Mouse (Mus musculus) heart, postnatal 4 days (tissue): ENCODE results near the gene Gad1. TPM values are rescaled to one million over a fixed set of nuclear protein-coding genes. Genes with fewer than 3 reads are reported as not detected.

ENCODE experiments used
- DNase-seq: peaks from one replicate; pipeline ENCODE4 v3.0.0; 2021
- total RNA-seq, 2 experiments: library from RNA; stranded (reverse); gene quantifications; 2 replicates each; pipeline ENCODE4 v1.2.3; 2021

Gad1 gene
- under 1 TPM; 0.07 to 0.19 TPM for total RNA-seq

DNA sequence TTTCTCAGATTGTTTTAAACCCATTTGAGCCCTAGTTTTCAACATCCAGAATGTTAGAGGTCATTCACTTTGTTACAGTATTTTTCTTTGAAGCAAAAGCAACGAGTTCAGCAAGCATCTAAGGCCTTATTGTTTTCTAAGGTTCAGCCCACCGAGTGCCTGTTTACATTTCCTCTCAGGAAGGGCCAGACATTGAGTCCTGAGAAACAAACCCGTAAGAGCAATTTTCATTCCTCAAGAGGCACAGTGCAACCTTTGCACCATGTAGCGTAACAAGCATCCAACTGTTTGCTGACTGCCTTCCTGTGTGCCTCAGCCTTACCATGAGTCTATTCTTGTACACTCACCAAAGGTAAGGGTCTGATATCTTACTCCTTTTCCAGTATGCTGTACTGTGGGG is at the start of gene Gad1:
Gene Gad1, plus strand, starts transcription at position 301 of the 400 bp plus-strand sequence.
- DNase-seq: no peak

DNA sequence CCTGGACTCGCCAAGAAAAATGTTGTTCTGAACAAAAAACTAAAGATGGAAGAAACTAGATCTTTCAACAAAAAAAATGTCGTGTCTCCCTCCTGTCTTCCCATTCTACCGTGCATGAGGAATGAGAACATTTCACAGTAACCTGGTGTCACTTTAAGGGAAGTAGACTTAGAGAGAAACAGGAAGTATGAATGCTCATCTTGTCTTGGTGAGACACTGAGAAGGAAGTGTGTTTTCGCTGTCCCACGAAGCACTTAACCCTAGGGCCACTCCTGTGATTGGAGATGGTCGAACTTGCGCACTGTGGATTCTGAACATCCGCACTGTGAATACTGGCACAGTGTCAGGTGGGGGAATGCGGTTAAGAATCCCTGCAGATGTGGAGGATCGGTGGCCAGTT is 49.4 kb upstream of the Gad1 start:
- DNase-seq: no peak

DNA sequence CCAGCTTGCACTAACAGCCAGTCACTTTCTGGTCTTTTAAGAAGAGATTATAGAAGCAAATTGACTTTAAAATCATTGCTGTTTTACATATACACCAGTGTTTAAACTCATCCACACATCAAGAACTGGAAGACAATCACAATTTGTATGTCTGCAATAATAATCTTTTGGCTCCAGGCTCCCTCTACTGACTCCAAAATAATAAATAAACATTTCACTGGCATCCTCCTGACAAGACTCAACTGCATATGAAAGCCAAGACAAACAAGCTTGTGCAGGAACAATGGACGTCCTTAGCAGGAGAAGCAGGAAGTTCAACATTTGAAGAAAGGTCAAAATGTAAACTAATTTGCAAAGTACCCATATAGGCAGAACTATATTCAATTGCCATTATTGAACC is 47.6 kb upstream of the Gad1 start:
- DNase-seq: no peak

DNA sequence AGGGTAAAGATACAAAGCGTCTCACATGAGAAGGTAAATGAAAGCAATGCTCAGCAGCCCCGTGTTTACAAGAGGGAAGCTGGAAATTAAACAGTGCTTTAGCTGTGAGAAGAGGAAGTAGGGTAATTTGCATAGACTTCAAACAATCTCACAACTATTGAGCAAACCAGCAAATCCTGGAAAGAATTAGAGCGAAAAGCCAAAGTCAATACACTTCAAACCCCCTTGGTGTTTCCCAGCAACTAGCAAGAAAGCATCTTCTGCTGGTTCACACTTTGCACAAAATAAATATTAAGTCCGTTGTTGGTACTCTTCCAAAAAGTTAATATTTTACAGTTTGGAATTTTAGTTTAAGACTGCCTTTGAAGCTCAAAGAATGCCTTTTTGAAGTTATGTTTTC is 47.0 kb upstream of the Gad1 start:
- no peak for DNase-seq

DNA sequence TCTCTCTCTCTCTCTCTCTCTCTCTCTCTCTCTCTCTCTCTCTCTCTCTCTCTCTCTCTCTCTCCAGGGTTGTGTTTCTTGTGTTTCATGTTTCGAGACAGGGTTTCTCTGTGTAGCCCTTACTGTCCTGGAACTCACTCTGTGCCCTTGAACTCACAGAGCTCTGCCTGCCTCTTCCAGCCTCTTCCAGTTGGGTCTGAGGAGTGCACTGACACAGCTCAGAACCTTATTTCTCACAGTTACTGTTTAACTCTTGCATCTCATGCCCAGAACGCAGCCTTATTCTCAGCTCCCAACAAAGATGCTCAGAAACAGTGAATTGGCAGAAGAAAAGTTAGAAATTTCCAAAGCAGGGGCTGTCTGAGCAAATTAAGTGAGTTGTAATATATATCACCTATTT is 46.5 kb upstream of the Gad1 start:
- no peak for DNase-seq

DNA sequence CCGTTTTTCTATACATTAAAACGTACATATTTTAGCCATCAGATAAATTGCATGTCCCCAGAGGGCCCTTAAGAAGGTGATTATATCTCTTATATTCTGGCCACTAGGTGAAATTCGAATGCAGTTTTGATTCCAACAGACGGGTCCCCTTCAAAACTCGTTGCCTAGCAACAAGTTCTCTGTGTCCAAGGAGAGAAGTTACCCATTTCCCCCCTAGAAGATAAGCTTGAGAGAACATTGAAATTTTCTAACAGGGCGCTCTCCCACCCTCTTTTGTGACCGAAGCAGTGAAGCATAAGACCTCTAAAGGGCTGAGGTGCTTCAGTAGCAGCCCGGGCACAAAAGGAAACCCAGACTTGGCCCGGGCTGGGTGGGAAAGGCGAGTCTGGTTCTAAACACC is 44.4 kb upstream of the Gad1 start, which contains the start of gene Erich2:
Gene Erich2, plus strand, starts transcription at position 324 of the 400 bp plus-strand sequence.
- no peak for DNase-seq

DNA sequence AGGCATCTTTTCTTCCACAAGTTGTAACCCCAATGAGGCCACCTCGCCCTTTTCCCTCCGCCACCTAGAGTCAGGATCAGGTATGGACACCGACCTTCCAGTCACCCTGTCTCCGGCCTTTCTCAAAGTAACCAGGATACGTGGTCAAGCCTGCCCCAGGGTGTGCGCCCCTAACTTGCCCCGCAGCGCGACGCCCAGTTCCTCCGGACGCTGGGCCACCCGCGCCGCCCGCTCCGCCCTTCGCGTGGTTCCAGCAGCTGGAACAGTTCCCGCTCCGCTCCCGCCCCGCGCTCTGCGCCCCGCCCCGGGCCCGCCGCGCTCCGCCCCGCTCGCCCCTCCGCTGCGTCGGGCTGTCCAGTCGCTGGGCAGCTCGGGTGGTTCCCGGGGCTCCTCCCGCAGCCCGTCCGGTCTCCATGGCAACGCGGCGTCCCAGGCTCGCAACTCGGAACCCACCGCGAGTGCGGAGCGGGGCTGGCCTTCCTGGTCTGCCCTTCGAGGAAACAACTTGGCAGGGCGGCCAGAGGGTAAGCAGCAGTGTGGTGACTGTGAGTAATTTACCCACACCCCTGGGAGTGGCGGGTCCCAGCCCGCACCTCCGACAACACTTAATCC is 43.7 kb upstream of the Gad1 start:
- DNase-seq: peak; percentile 84

DNA sequence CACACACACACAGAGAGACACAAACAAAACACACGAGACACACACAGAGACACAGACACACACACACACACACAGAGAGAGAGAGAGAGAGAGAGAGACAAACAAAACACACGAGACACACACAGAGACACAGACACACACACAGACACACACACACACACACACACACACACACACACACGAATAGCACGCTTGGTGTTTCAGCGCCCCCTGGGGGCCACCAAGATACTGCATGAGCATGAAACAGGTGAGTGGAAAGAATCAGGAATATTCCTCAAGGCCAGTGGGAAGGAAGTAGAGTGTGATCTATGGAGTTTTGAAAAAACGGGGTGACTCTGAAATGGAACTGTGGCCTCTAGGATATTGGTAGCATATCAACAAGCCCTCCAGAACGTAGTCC is 14.6 kb upstream of the Gad1 start:
- DNase-seq: peak; percentile 62

DNA sequence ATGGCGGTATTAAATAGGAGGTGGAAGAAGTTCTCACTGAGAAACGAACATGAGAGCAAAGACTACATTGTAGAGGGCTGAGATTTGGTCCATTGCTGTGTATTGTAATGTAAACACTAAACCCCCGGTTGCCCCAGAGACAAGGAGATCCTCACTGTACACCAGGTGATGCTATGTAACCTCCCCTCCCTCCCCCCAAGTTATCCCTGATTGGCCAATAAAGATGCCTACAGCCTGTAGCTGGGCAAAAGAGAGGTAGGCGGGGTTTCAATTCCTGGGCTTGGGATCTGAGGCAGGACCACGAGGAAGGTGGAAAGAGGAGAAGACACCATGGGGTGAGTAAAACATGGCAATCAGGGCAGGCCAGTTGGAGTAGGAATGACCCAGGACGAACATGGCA is 2.2 kb upstream of the Gad1 start:
- no peak for DNase-seq

DNA sequence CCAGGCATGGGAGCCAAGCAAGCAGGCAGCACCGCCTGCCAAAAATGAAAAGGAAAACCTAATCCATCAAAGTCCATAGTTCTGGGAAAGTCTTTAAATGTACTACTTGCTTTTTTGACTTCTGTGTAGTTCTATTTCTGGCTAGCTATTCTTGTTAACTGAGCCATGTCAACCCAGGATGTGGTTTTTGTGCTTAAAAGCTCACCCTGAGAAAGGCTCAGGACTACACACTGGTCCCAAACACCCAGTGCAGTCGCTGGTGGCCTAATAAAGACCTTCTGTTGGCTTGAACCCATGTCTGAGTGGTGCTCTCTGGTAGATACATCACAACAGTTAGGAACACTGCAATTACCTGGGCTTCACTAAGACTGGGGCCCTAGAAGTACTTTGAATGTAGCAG is 1.4 kb upstream of the Gad1 start:
- no peak for DNase-seq

DNA sequence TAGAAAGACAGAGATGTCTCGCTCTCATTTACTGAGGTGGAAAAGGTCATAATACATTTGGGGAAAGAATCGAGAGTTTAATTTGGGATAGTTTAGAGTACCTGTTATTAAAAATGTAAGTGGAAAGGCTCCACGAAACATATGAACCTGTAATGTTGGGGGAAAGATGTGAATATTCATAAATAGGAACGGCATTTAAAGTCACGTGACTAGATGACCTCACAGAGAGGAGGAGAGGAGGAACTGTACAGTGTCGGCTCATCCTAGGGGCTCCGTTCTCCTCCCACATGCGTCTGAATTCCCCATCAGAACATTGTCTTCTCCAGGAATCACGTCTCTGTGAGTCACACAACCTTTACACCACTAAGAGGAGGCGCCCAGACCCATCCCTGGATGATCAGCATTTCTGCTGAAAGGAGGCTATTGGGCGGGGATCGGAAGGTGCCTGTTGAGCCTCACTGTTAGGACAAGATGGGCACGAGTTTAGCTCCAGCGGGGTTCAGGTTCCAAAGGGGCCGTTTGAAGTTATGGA is 739 bp upstream of the Gad1 start:
- no peak for DNase-seq

DNA sequence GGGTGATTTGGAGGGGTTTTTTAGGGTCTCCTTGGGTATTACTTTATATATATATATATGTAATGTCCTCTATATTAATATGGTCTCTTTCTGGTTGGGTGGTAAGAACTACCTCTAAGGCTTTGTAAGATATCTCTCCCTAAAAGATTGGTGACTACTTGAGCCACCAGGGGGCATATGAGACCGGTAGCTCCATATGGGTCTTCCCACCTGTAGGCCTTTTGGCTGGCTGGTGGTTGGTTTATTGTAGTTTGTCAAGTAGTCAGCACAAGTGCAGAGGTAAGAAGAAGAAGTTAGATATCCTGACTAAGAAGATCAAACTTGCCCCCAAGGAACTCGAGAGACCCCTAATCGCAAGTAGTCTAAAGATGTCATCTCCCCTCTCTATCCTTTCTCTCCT is 954 bp downstream of the Gad1 start:
- DNase-seq: no peak

DNA sequence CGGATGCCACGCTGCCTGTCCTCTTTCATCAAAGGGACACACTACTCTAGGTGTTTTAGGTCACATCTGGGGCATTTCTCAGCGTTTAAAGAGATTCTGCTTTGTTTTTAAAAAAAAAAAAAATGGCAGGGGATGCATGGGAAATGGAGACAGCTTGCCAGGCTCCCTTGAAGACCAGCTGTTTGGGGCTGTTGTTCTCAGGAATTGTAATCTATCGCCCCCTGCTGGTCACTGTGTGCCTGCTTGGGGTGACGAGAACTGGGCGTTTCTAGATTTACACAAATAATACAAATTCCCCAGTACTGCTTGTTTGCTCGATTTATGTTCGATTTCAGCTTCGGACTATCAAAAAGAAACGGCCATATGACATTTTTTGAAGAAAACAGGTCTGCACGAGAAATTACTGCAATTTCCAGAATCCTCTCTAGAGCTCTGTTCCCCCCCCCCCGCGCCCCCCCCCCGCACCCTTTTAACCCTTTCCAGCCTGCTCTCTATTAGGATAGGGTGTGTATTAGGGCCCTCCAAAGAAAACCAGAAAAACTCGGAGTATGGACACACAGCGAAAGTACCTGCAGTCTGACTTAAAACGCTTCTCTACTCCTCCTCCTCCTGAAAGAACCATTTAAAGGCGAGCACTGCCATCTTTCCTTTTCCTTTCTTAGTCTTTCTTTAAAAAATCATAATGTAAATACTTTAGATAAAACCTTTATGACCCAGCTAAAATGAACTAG is 5.4 kb downstream of the Gad1 start:
- peak; percentile 84 for DNase-seq

DNA sequence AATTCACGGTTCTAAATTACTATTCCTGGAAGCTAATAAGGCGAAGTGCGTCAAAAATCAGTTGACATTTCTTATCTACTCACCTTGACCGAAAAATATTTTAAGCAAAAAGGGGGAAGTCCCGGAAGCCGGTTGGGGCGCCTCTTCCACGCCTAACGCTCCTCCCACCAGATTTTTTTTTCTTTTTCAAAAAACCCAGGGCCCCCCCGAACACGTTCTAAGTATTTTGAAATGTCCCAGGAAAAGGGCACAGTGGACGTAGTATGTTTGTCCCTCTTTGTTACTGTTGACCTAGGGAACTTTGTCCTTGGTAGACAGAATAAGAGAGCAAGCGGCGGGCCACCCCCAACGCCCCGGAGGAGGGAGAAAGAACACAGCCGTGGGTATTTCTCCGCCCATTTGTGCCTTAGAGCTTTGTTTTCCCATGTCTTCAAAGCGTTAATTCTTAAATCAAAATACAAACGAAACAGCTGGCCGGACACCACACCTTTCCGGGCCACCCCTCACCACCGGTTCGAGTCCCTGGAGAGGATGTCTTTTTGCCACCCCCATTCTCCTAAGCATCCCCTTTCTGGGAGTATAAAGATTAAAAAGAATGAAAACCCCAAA is 6.1 kb downstream of the Gad1 start:
- no peak for DNase-seq

DNA sequence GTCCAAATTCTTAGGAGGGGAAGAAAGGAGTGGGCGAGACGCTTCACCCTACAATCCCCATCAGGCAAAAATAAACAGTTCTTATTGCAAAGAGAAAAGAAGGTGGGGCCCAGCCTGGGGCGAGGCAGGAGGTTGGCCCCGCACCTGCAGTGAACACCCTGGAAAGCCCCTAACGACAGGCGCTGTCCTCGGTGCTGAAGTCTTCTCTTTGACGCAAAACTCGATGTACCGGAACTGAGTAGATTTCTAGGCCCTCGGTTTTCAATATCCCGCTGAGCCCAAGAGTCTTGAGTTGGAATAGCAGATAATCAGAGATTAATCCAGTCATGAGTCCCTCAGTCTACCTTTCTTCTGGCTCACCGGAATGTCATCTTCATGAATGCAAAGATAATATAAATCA is 6.6 kb downstream of the Gad1 start:
- peak; percentile 80 for DNase-seq

DNA sequence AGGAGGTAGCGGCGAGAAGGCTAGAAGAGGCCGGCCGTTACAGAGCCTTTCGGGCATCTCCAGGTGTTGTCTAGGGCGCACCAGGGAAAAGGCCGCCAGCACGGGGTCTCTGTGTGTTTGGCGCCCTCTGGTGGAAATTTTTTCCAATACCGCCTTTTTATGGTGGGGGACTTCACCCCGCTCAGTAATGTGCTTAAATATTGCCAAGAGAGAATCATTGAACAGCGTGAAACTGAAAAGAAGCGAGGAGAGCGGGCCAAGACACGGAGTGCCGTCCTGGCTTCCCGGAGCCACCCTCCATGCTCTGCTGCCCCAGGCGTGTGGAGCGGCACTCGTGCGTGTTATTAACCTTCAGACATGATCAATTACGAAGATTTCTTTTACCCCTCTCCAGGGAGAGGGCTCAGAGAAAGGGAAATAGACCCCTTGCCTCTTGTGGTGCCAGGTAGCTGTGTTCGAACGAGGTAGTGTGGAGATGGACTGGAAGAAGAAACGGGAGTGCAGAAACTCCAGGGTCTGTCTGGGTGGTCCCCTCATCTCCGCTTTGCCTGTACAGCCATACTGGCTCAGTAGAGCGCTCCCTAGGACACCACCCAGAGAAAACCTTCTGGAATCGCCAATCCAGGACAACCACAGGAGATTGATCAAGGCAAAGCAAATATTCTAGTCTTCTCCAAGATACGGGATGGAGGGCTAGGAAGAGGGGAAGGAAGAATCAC is 8.4 kb downstream of the Gad1 start:
- peak; percentile 68 for DNase-seq

DNA sequence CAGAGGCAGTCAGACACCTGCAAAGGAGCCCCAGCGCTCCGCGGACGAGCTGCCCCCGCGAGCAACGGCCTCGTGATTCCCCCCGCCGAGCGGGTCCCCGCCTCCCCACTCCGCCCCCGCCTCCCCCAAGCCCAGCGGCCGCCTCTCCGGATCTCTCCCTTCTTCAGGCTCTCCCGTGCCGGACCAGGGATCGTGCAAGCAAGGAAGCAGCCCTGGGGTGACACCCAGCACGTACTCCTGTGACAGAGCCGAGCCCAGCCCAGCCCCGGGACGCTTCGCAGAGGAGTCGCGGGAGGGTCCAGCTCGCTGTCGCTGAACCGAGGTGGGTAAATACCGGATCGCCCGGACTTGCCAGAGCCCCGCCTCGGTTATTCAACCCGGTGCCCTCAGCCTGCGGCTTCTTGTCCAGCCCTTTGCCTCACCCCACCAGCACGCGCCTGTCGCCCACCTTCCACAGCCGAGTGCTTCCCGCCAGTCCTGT is 9.2 kb downstream of the Gad1 start:
- DNase-seq: no peak

DNA sequence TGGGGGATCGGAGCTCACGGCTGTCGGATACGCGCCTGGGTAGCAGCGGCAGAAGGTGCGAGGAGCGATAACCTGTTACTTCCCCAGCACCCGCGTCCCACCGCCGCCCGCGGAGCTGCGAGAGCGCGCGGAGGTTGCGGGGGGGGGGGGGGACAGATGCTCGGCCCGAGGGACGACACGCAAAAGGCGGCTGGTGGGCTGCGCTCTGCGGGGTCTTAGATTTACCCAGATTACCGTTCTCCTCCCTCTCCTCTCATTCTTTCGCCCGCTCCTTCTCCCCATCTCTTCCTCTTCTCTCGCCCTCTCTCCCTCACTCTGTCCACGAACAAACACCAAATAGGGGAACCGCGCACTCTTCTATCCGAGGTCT is 9.7 kb downstream of the Gad1 start:
- no peak for DNase-seq

DNA sequence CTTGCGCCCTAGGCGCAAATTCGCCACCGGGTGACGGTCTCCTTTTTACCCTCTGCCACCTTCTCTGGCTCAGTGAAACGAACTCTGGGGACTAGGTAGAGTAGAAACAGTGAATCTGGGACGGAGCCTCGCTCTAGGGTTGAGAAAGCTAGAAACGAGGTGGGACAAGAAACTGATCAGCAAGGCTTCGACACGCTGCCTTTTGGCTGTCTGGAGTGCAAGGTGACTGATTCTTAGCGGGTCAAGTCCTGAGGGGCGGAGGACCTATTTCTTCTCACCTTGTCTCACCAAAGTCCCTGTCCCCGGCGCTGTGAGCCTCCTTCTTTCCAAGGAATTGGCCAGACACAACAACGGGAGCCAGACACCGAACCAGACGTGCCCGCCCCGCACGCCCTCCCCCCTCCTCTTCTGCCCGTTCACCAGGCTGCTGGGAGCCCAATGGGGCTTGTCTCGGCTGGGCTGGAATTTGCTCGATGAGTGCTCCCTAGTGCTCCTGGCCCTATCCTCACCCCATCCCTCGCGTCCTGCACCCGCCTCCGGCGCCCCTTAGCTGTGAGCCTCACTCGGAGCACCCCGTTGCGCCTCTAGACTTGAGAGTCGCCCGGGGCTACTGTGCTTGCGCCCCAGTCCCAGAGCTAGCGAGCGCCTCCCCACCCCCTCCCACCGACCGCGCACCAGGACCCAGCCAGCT is 10.3 kb downstream of the Gad1 start:
- no peak for DNase-seq

DNA sequence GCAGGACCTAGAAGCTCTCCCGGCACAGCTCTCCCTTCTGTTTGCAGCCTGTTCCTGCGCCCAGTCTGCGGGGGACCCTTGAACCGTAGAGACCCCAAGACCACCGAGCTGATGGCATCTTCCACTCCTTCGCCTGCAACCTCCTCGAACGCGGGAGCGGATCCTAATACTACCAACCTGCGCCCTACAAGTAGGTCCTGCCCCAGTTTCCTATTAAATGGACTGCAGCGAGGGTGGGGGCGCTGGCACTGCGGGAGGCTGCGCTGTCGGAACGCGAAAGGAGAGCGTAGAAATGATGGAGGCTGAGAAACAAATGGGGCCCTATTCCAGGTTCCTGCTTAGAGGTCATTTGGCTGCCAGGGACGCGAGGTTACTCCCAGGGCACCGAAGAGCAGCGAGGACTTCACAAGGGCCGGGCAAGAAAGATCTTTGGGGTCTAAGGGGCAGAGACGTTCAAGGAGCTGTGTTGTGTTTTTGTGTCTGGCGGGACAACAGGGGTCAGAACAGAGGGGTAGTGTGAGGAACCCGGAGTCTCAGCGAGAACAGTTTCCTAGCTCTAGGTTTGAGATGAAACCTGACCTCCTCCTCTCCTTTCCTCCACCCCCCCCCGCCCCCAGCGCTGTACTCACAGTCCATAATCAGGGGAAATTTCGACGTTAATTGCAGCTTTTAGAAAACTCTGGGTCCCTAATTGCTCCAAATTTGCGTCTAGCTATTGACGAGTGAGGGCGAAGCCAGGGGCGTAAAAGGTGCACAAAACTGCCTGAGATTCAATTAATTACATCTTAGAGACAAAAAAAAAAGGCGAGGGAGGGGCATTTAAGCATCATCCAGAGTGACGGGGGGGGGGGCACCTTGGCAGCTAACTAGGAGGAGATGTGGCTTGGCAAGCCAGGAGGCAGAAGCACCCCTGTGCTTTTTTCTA is 11.1 kb downstream of the Gad1 start:
- DNase-seq: no peak

DNA sequence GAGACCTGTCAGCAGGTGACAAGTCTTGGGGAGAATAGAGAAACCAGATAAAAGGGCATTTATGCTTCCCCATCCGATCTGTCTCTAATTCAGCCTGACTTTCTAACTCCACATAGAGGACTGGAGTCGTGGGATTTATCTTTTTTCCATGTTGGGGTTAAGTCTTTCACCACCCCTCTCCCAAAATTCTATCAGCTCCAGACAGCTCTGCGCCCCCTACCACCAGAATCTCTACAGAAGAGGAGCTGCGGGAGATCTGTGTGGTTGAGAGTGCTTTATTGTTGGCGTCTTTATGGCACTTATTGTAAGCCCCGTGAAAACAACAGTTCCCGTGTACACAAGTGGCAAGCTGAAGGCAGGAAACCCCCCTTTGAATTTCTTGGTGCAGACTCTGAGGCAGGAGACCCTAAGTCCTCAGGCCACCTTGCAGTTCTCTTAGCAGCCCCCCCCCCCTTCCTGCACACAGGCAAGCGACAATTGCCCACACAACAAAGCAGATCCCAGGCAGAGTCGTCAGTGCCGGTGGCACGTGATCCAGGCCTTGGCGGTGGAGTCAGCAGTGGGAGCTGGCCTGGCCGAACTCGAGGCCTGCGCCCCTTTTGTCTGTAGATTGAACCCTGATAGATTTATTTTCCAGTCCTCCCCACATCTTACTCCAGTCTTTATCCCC is 11.9 kb downstream of the Gad1 start:
- no peak for DNase-seq
